Mouse (Mus musculus) heart, embryonic 12.5 days (tissue): ENCODE measurements around the gene Fkbp6. TPM values are rescaled to one million over a fixed set of nuclear protein-coding genes. Genes with fewer than 3 reads are reported as not detected.

Source experiments
- ATAC-seq: fragments of 200-750 bp; cut with Nextera tagmentation; 2 replicates; pipeline ENCODE4 v1.8.0; 2017; ENCODE audit warnings: moderate TSS enrichment, moderate library complexity; ENCODE audit not compliant: insufficient number of reproducible peaks, low FRiP score
- H3K27ac ChIP-seq: fragments of 300-500 bp; sonication (generic); 2 replicates; pipeline ENCODE4 v1.5.1; 2016; ENCODE audit warnings: mild to moderate bottlenecking, moderate library complexity; ENCODE audit not compliant: poor library complexity, severe bottlenecking
- H3K27me3 ChIP-seq: fragments of 300-500 bp; sonication (generic); replicated peaks from 2 replicates; pipeline ENCODE4 v1.6.1; 2016; ENCODE audit warnings: mild to moderate bottlenecking, moderate library complexity
- H3K36me3 ChIP-seq: fragments of 300-500 bp; sonication (generic); 2 replicates; pipeline ENCODE4 v1.6.1; 2016; ENCODE audit warnings: mild to moderate bottlenecking, moderate library complexity
- H3K4me1 ChIP-seq: fragments of 300-500 bp; sonication (generic); replicated peaks from 2 replicates; pipeline ENCODE4 v1.6.1; 2016; ENCODE audit warnings: mild to moderate bottlenecking
- H3K4me2 ChIP-seq: fragments of 300-500 bp; sonication (generic); 2 replicates; pipeline ENCODE4 v1.6.1; 2016; ENCODE audit warnings: mild to moderate bottlenecking, moderate library complexity
- H3K4me3 ChIP-seq: fragments of 300-500 bp; sonication (generic); 2 replicates; pipeline ENCODE4 v1.5.1; 2016; ENCODE audit warnings: mild to moderate bottlenecking
- H3K9ac ChIP-seq: fragments of 300-500 bp; sonication (generic); 2 replicates; pipeline ENCODE4 v1.6.1; 2016; ENCODE audit warnings: mild to moderate bottlenecking, moderate library complexity
- H3K9me3 ChIP-seq: fragments of 300-500 bp; sonication (generic); replicated peaks from 2 replicates; pipeline ENCODE4 v1.6.1; 2016; ENCODE audit warnings: mild to moderate bottlenecking, moderate library complexity
- WGBS: fragments of 180-500 bp; shearing (Covaris S2); methylation state at CpG from one replicate; pipeline ENCODE4 v1.1.7; 2016; 5-methylcytosine and 5-hydroxymethylcytosine counted together
- microRNA-seq: library from miRNA; unstranded; fragments of <30 nt; microRNA quantifications from one replicate; pipeline ENCODE4, GENCODE M21; 2017
- polyA plus RNA-seq: library from polyadenylated mRNA; unstranded; fragments of >200 nt; fragmentation: Nextera tagmentation; extraction: Ambion mirVana; gene quantifications from 2 replicates; pipeline ENCODE4 v1.2.1, GENCODE M21; 2016

Fkbp6 gene
- polyA plus RNA-seq, 1 experiment from 2014 or later, result 0.22 TPM

GRCm38 (mm10) chr5:135251079-135251454 lies 98.8 kb downstream of the Fkbp6 start, which contains the start of gene Fzd9:
Gene Fzd9 (minus strand): TSS chr5:135251230.
- ATAC-seq, result peak; percentile 89
- H3K9me3 ChIP-seq, result peaks cover 2% of the 10 kb centered on the region
- peaks cover 23% of the 10 kb centered on the region for H3K27me3 ChIP-seq
- whole genome bisulfite sequencing, result under 1% methylated on average over 51 of the region's 51 CpGs
- peaks cover 38% of the 10 kb centered on the region for H3K4me1 ChIP-seq
- H3K36me3 ChIP-seq, result peaks cover 11% of the 10 kb centered on the region
- H3K9ac ChIP-seq, result peak within 1 kb of the TSS; percentile 72
- peak within 1 kb of the TSS; percentile 68 for H3K4me3 ChIP-seq
- H3K4me2 ChIP-seq, result peak within 1 kb of the TSS; percentile 98
- no peak within 1 kb of the TSS for H3K27ac ChIP-seq

- no peaks in the 10 kb centered on the region for H3K9me3 ChIP-seq
- H3K4me1 ChIP-seq, result peaks cover 38% of the 10 kb centered on the region
- H3K27ac ChIP-seq, result no peak overlapping the region
- H3K36me3 ChIP-seq, result peaks cover 17% of the 10 kb centered on the region
- H3K27me3 ChIP-seq, result peaks cover 23% of the 10 kb centered on the region
- peak overlapping the region; percentile 68 for H3K4me3 ChIP-seq
- H3K9ac ChIP-seq, result peak overlapping the region; percentile 72
- peak overlapping the region; percentile 98 for H3K4me2 ChIP-seq
- ATAC-seq, result peak; percentile 46
- 3% methylated on average over 92 of the region's 92 CpGs for WGBS
Observed at GRCm38 (mm10) chr5:135250186-135251078, 99.4 kb downstream of the Fkbp6 start.

GRCm38 (mm10) chr5:135248956-135249676 lies 100.7 kb downstream of the Fkbp6 start:
- Histone ChIP-seq H3K4me2 (peak overlapping the region; percentile 38), H3K4me3 (no peak overlapping the region), H3K4me1 (peaks cover 33% of the 10 kb centered on the region), H3K27me3 (peaks cover 23% of the 10 kb centered on the region), H3K9ac (0 out of 2 replicates have a peak overlapping the region, but pooled peaks have one; percentile 17), H3K27ac (no peak overlapping the region), H3K36me3 (peaks cover 30% of the 10 kb centered on the region), H3K9me3 (no peaks in the 10 kb centered on the region)
- WGBS, result 87% methylated on average over 16 of the region's 16 CpGs
- ATAC-seq, result no peak

- Histone ChIP-seq H3K4me3 (no peak overlapping the region), H3K27me3 (peaks cover 23% of the 10 kb centered on the region), H3K4me1 (peaks cover 35% of the 10 kb centered on the region), H3K9ac (no peak overlapping the region), H3K36me3 (peaks cover 44% of the 10 kb centered on the region), H3K9me3 (no peaks in the 10 kb centered on the region), H3K27ac (no peak overlapping the region), H3K4me2 (no peak overlapping the region)
- no peak for ATAC-seq
- WGBS, result 78% methylated on average over 9 of the region's 9 CpGs
Observed at GRCm38 (mm10) chr5:135247337-135247736, 102.5 kb downstream of the Fkbp6 start.

GRCm38 (mm10) chr5:135246531-135246930 lies 103.3 kb downstream of the Fkbp6 start:
- H3K4me3 ChIP-seq, result no peak overlapping the region
- no peak for ATAC-seq
- 61% methylated on average over 4 of the region's 4 CpGs for WGBS

GRCm38 (mm10) chr5:135243166-135243565 lies 106.7 kb downstream of the Fkbp6 start:
- Histone ChIP-seq H3K27ac (peak overlapping the region; percentile 95), H3K9me3 (no peaks in the 10 kb centered on the region), H3K4me3 (no peak overlapping the region), H3K4me1 (peaks cover 41% of the 10 kb centered on the region), H3K9ac (peak overlapping the region; percentile 15; the same call in 1 of the 2 replicates), H3K4me2 (0 out of 2 replicates have a peak overlapping the region, but pooled peaks have one; percentile 3), H3K36me3 (peaks cover 86% of the 10 kb centered on the region), H3K27me3 (no peaks in the 10 kb centered on the region)
- no peak for ATAC-seq
- WGBS, result 87% methylated on average over 1 of the region's 1 CpGs

More at GRCm38 (mm10) chr5:135246531-135246930, 103.3 kb downstream of the Fkbp6 start:
- Histone ChIP-seq H3K36me3 (peaks cover 53% of the 10 kb centered on the region), H3K27ac (no peak overlapping the region), H3K4me1 (peaks cover 43% of the 10 kb centered on the region), H3K4me2 (no peak overlapping the region), H3K9me3 (no peaks in the 10 kb centered on the region), H3K9ac (no peak overlapping the region), H3K27me3 (peaks cover 23% of the 10 kb centered on the region)

GRCm38 (mm10) chr5:135242608-135243007 lies 107.2 kb downstream of the Fkbp6 start:
- Histone ChIP-seq H3K9ac (peak overlapping the region; percentile 15; the same call in 1 of the 2 replicates), H3K27ac (peak overlapping the region; percentile 95), H3K4me2 (0 out of 2 replicates have a peak overlapping the region, but pooled peaks have one; percentile 3), H3K36me3 (peaks cover 92% of the 10 kb centered on the region), H3K27me3 (no peaks in the 10 kb centered on the region), H3K4me1 (peaks cover 41% of the 10 kb centered on the region), H3K4me3 (no peak overlapping the region), H3K9me3 (no peaks in the 10 kb centered on the region)
- WGBS, result 54% methylated on average over 3 of the region's 3 CpGs
- no peak for ATAC-seq

- Histone ChIP-seq H3K4me2 (peak overlapping the region; percentile 5; the same call in 1 of the 2 replicates), H3K4me1 (peaks cover 41% of the 10 kb centered on the region), H3K4me3 (no peak overlapping the region), H3K36me3 (peaks cover 93% of the 10 kb centered on the region), H3K27ac (peak overlapping the region; percentile 95), H3K9me3 (no peaks in the 10 kb centered on the region), H3K27me3 (no peaks in the 10 kb centered on the region), H3K9ac (no peak overlapping the region)
- ATAC-seq, result no peak
- 74% methylated on average over 12 of the region's 12 CpGs for WGBS
Observed at GRCm38 (mm10) chr5:135242136-135242535, 107.7 kb downstream of the Fkbp6 start.

Small RNA genes lying within 50 kb of the gene (microRNA-seq; reads per million reads assigned to microRNA genes)
- 1.7 reads per million for gene Mir7033

Other genes starting within 250 kb of the Fkbp6 start
- gene Tbl2, start 200.4 kb downstream of the Fkbp6 start, polyA plus RNA-seq, result 26.8 and 27.2 TPM in 2 replicates
- 34.2 and 38.2 TPM in 2 replicates for gene Bcl7b, start 181.8 kb downstream of the Fkbp6 start, polyA plus RNA-seq
- 37.2 and 38.4 TPM in 2 replicates for gene Baz1b, start 162.8 kb downstream of the Fkbp6 start, polyA plus RNA-seq
- 6.5 and 7.7 TPM in 2 replicates for gene Fzd9, start 98.8 kb downstream of the Fkbp6 start, polyA plus RNA-seq
- gene Trim50, start 3.3 kb upstream of the Fkbp6 start, polyA plus RNA-seq, result not detected in 2 replicates
- gene Nsun5, start 19.9 kb upstream of the Fkbp6 start, polyA plus RNA-seq, result 17.4 and 18.1 TPM in 2 replicates
- 14.7 and 16.5 TPM in 2 replicates for gene Pom121, start 44.5 kb upstream of the Fkbp6 start, polyA plus RNA-seq
- gene Hip1, start 195.1 kb upstream of the Fkbp6 start, polyA plus RNA-seq, result 44.8 and 45.0 TPM in 2 replicates
- not detected in 2 replicates for gene Ccl26, start 213.5 kb upstream of the Fkbp6 start, polyA plus RNA-seq
- 0.56 and 0.73 TPM in 2 replicates for gene Ccl24, start 223.0 kb upstream of the Fkbp6 start, polyA plus RNA-seq